Comparison of ENCODE assay signal across 8 mouse cellular contexts in genomic region chr5:142767937-142768336, GRCm38 (mm10). TPM values are rescaled to one million over a fixed set of nuclear protein-coding genes. Genes with fewer than 3 reads are reported as not detected.
DNase-seq lines count a peak whose midpoint lies in the region.

No protein-coding gene starts in this region.

- peak; percentile 35 to 58 for DNase-seq in CD8-positive naive resting alpha-beta T cell, adult 2 months (ENCODE audit: low read depth in 2 of 2, low spot score in 2 of 2)
- peak; percentile 70 for DNase-seq in adrenal gland, adult 8-10 months
- DNase-seq in embryo, embryonic 11.5 days (ENCODE audit: low read depth, low spot score) = peak; percentile 35
- peak; percentile 87 to 90 for DNase-seq in heart, postnatal 10 days
- DNase-seq in large intestine, adult 2 months (ENCODE audit: low read depth, low spot score) = peak; percentile 51
- peak; percentile 91 for DNase-seq in lung, postnatal 10 days
- DNase-seq in retina, postnatal 1 day = peak; percentile 90
- DNase-seq in yolk sac, embryonic 10.5 days (ENCODE audit: low spot score) = peak; percentile 61

- 18% methylated on average over 7 of the region's 7 CpGs for WGBS in large intestine, adult 2 months

- intact Hi-C loops in heart, postnatal 10 days (cut with DNase I) = loop anchor here (1.0 to 5.0 kb wide), 5 partner anchors 47 to 299 kb away; no protein-coding TSS in a partner anchor

RNA-seq across cellular contexts. Expression of gene Tnrc18, which starts 49.5 kb away (rescaled TPM):
- total RNA-seq in adrenal gland, adult 8-10 months (2022) = 100 to 1,000 TPM in 1 of 4 experiments, 10 to 100 TPM in 3; 75.1 to 117 (median 96.9) TPM
- total RNA-seq in heart, postnatal 10 days (2021) = 10 to 100 TPM; 80.1 to 91.3 TPM
- 15.3 and 31.8 TPM in 2 replicates for polyA plus RNA-seq in large intestine, adult 2 months (2012; rRNA removed)

Comparison
In these comparisons a context has a peak if more than half of its experiments do, and no peak if none do; other contexts are left out.
1. Peak in every context shown above with its lines: DNase-seq.
2. DNase-seq: peak in every context shown above with its lines; median percentile 91 in lung, postnatal 10 days; 90 in retina, postnatal 1 day; 88 in heart, postnatal 10 days; 70 in adrenal gland, adult 8-10 months; 61 in yolk sac, embryonic 10.5 days; 51 in large intestine, adult 2 months; 46 in CD8-positive naive resting alpha-beta T cell, adult 2 months; 35 in embryo, embryonic 11.5 days.